ENCODE assay signal across 22 mouse cellular contexts in the genomic region with DNA sequence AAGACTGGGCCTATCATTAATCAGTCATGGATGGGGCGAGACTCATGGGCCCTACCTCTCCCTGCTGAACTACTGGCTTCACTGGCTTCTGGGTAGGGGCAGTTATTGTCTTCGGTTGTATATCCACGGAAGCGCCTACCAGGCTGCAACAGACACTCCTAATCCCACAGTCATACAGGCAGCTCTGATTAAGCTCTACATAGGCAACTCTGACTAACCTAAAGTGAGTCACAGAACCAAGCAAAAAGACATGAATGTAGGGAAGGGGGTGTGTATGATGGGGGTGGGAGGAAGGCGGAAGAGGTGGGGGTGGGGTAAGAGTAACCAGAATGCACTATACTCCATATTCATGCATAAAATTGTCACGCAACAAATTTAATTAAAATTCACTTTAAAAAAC.
A peak's percentile ranks its signal among the peaks of the same experiment; 100 is the strongest.
DNase-seq lines count a peak whose midpoint lies in the region; ATAC-seq and TF ChIP-seq lines count a peak whose summit lies in the region.
"Had no signal": no experiment of that assay in that cellular context is flagged by ENCODE, and none has a peak within 500 bp of the region (broad histone marks: within the 10 kb centered on the region; RNA-seq: fewer than 3 reads in every experiment).

No protein-coding gene starts in this region.

- H3K9me3 ChIP-seq in forebrain, postnatal 0 days (ENCODE audit: low read length), result no peaks in the 10 kb centered on the region
- H3K9me3 ChIP-seq in forebrain, embryonic 13.5 days (replicated peaks), result no peaks in the 10 kb centered on the region
- H3K9me3 ChIP-seq: embryonic facial prominence, embryonic 10.5 days; embryonic facial prominence, embryonic 12.5 days had no signal

- peak; percentile 30 for ATAC-seq in forebrain, postnatal 0 days
- no peak for ATAC-seq in forebrain, embryonic 13.5 days
- ATAC-seq: CD4-positive, CD25-positive, alpha-beta regulatory T cell, adult 4 months; forebrain, embryonic 14.5 days; forebrain, embryonic 16.5 days had no signal

- no peak for TF ChIP-seq POLR2A in olfactory bulb, adult 2 months (IDR thresholded peaks at IDR 0.05; ENCODE audit: insufficient read depth, low read depth, low read length)

- no peaks in the 10 kb centered on the region for H3K4me1 ChIP-seq in forebrain, postnatal 0 days (ENCODE audit: insufficient read depth)
- H3K4me1 ChIP-seq in forebrain, embryonic 13.5 days, result no peaks in the 10 kb centered on the region
- peaks cover 32% of the 10 kb centered on the region for H3K4me1 ChIP-seq in olfactory bulb, adult 2 months (ENCODE audit: control insufficient read depth, insufficient read depth, low read length)
- H3K4me1 ChIP-seq: embryonic facial prominence, embryonic 12.5 days had no signal

- no peak for DNase-seq in forebrain, postnatal 0 days
- DNase-seq in layer of hippocampus, adult 2 months (ENCODE audit: low spot score in 2 of 2), result no peak
- no peak for DNase-seq in layer of hippocampus, postnatal 14 days (ENCODE audit: low spot score in 2 of 2)
- DNase-seq in NIH3T3 (ENCODE audit: low read depth), result peak; percentile 67
- no peak for DNase-seq in spleen, postnatal 14 days (ENCODE audit: low spot score in 2 of 2)
- DNase-seq: adrenal gland, adult 2 months; adrenal gland, postnatal 10 days; adrenal gland, postnatal 25 days; B cell, adult 2 months; cerebellum, adult 11-12 months; cerebellum, adult 2 months; cerebellum, adult 9-10 months; cerebellum, postnatal 10 days; cerebellum, postnatal 25 days had no signal

- no peaks in the 10 kb centered on the region for H3K27me3 ChIP-seq in forebrain, postnatal 0 days (ENCODE audit: insufficient read depth, low read length)
- H3K27me3 ChIP-seq in forebrain, embryonic 13.5 days, result no peaks in the 10 kb centered on the region
- H3K27me3 ChIP-seq: embryonic facial prominence, embryonic 12.5 days had no signal

- 92% methylated on average over 6 of the region's 6 CpGs for WGBS in forebrain, postnatal 0 days
- 91% methylated on average over 6 of the region's 6 CpGs for WGBS in forebrain, embryonic 13.5 days
- WGBS in olfactory bulb, adult 2 months, result 47% methylated on average over 6 of the region's 6 CpGs

- H3K9ac ChIP-seq in forebrain, postnatal 0 days, result no peak overlapping the region
- no peak overlapping the region for H3K9ac ChIP-seq in forebrain, embryonic 13.5 days
- H3K9ac ChIP-seq: embryonic facial prominence, embryonic 12.5 days had no signal

- H3K4me2 ChIP-seq in forebrain, postnatal 0 days (ENCODE audit: low read depth), result no peak overlapping the region
- H3K4me2 ChIP-seq in forebrain, embryonic 13.5 days, result no peak overlapping the region
- H3K4me2 ChIP-seq: embryonic facial prominence, embryonic 12.5 days had no signal

- TF ChIP-seq CTCF in forebrain, postnatal 0 days (IDR thresholded peaks at IDR 0.05; ENCODE audit: low read depth), result no peak
- TF ChIP-seq CTCF in layer of hippocampus, adult 2 months (conservative IDR thresholded peaks at IDR 0.05), result no peak
- no peak for TF ChIP-seq CTCF in olfactory bulb, adult 2 months (IDR thresholded peaks at IDR 0.05; ENCODE audit: insufficient read depth, low read depth, low read length)

- no peak overlapping the region for H3K4me3 ChIP-seq in forebrain, postnatal 0 days (ENCODE audit: low read depth, low read length)
- H3K4me3 ChIP-seq in forebrain, embryonic 13.5 days, result no peak overlapping the region
- H3K4me3 ChIP-seq in layer of hippocampus, adult 2 months, result no peak overlapping the region
- no peak overlapping the region for H3K4me3 ChIP-seq in olfactory bulb, adult 2 months (ENCODE audit: insufficient read depth, low read depth, low read length)
- H3K4me3 ChIP-seq: embryonic facial prominence, embryonic 10.5 days; embryonic facial prominence, embryonic 12.5 days had no signal

- no peak overlapping the region for H3K27ac ChIP-seq in forebrain, postnatal 0 days (ENCODE audit: low read depth, low read length)
- H3K27ac ChIP-seq in forebrain, embryonic 13.5 days, result no peak overlapping the region
- H3K27ac ChIP-seq in layer of hippocampus, adult 2 months, result peak overlapping the region; percentile 12; the same call in 1 of the 2 replicates
- H3K27ac ChIP-seq in olfactory bulb, adult 2 months (ENCODE audit: insufficient read depth, low read depth, low read length), result peak overlapping the region; percentile 74
- H3K27ac ChIP-seq: embryonic facial prominence, embryonic 10.5 days; embryonic facial prominence, embryonic 12.5 days had no signal

- peaks cover 7% of the 10 kb centered on the region for H3K36me3 ChIP-seq in forebrain, postnatal 0 days (ENCODE audit: insufficient read depth)
- 0 out of 2 replicates have a peak, but pooled peaks cover 3% of the 10 kb centered on the region for H3K36me3 ChIP-seq in forebrain, embryonic 13.5 days (ENCODE audit: poor library complexity, severe bottlenecking)
- H3K36me3 ChIP-seq: embryonic facial prominence, embryonic 10.5 days; G1E had no signal

Comparison
In these comparisons a context has a peak if more than half of its experiments do, and no peak if none do; other contexts are left out.
1. H3K27ac ChIP-seq: peak in layer of hippocampus, adult 2 months (single experiment) and olfactory bulb, adult 2 months (single experiment); none in forebrain, postnatal 0 days (single experiment) and forebrain, embryonic 13.5 days (single experiment).